Mouse (Mus musculus) erythroblast, embryonic 14.5 days (primary cell): ENCODE results near the gene Crb3.

Source experiments
- GATA1 ChIP-seq: IDR thresholded peaks from 2 replicates; pipeline ENCODE4 v1.6.1; 2012; ENCODE audit warnings: low read length, inconsistent platforms, mixed read lengths
- TAL1 ChIP-seq: IDR thresholded peaks from 3 replicates; pipeline ENCODE4 v1.6.1; 2012; ENCODE audit warnings: low read length, inconsistent platforms, mixed read lengths

DNA sequence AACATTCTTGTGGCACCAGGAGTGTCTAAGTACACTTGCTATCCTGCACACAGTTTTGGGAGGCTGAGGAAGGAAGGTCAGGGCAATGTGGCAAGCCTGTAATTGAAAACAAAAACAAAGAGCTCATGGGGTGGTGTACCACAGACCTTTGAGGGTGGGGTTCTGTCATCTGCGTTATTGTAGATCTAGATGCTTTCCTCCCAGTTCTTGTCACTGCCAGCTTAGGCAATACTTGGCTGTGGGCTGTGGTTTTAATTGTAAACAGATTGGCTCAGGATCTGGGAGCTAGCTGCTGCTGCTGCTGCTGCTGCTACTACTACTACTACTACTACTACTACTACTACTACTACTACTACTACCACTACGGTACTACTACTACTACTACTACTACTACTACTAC, 43.4 kb downstream of the Crb3 start:
- no peak for TF ChIP-seq GATA1
- no peak for TF ChIP-seq TAL1
